Mouse (Mus musculus): ENCODE data around the gene Gm36028. TPM values are rescaled to one million over a fixed set of nuclear protein-coding genes. Genes with fewer than 3 reads are reported as not detected.
A peak's percentile ranks its signal among the peaks of the same experiment; 100 is the strongest.

Gene Gm36028
- polyA plus RNA-seq, 1 experiment from 2014 or later: 0.24 TPM

DNA sequence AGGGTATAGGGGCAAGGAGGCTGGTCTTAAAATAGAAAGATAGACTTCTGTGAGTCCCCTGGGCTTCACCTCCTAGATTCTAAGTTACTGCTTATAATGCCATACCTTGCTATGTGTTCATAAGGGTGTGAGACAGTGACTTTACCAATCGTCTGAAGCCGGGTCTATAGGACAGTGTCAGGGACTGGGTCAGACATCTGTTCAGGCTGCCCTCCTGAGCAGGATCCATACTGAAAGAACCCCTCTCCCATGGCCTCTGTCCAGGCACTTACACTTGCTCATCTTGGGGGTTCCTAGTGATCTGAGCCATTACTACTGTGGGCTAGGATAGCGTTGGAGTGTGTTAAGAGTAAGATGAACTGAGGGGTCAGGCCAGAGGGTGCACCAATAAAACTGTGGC lies 34.7 kb downstream of the Gm36028 start:
- H3K4me2 ChIP-seq (replicated peaks): no peak overlapping the region
- 0 out of 2 replicates have a peak, but pooled peaks have one; percentile 52 for ATAC-seq (ENCODE audit: insufficient number of reproducible peaks, insufficient read depth, low FRiP score, low TSS enrichment)
- H3K27ac ChIP-seq: no peak overlapping the region
- H3K4me1 ChIP-seq: no peaks in the 10 kb centered on the region
- no peak overlapping the region for H3K9ac ChIP-seq
- no peaks in the 10 kb centered on the region for H3K9me3 ChIP-seq
- WGBS: 95% methylated on average over 3 of the region's 3 CpGs
- H3K36me3 ChIP-seq: peaks cover 95% of the 10 kb centered on the region
- H3K27me3 ChIP-seq: no peaks in the 10 kb centered on the region
- H3K4me3 ChIP-seq: no peak overlapping the region

DNA sequence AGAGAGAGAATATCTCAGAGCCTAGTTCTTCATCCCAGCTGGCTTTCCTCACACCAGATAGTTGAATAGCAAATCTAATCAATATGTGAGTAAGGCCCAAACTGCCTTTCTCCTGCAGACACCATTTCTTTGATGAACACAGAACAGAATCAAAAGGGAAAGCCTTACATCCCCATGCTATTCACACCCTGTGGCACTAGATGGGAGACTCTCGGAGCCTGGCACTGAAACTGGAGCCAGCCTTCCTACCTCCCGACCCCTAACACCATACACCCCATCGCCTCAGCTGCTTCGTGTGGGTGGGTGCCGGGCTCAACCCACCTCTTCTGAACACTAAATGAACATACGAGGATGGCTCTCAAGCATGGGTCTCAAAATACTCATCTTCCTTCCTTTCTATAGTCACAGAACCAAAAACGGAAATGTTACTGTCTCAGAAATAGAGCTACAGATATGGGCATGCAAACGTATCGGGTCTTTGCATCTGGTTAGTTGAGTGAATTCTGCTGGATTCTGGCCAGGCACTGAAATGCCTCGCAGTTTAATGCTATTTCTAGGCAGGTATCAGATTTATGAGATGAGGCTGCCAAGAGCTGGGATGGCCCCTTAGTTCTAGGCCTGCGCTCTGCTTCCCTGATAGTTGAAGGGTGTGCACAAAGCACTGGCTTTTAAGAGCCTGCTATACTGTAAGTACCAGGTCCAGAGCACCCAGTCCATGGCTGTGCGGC lies 36.0 kb downstream of the Gm36028 start:
- Histone ChIP-seq H3K27ac (no peak overlapping the region), H3K4me3 (no peak overlapping the region), H3K27me3 (no peaks in the 10 kb centered on the region), H3K4me1 (no peaks in the 10 kb centered on the region), H3K9ac (no peak overlapping the region), H3K4me2 (replicated peaks) (no peak overlapping the region), H3K9me3 (no peaks in the 10 kb centered on the region), H3K36me3 (peaks cover 94% of the 10 kb centered on the region)
- 92% methylated on average over 12 of the region's 12 CpGs for WGBS
- no peak for ATAC-seq (ENCODE audit: insufficient number of reproducible peaks, insufficient read depth, low FRiP score, low TSS enrichment)

DNA sequence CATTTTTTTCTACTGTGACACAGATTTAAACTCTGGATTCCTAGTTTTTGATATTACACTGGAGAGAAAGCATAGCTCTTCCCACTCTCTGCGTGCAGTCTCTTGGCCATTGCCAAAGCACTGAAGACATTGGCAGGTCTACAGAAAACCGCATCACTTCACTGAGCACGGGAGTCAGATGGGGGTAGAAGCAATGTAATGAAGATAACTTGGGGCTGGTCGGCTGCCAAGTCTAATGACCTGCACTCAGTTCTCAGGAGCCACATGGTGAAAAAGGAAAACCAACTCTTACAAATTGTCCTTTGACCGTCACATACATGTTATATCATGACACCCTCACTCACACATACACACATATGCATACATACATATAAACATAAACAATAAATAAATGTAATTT lies 37.0 kb downstream of the Gm36028 start:
- H3K4me3 ChIP-seq: no peak overlapping the region
- WGBS: 86% methylated on average over 5 of the region's 5 CpGs
- no peaks in the 10 kb centered on the region for H3K4me1 ChIP-seq
- no peak overlapping the region for H3K9ac ChIP-seq
- H3K9me3 ChIP-seq: no peaks in the 10 kb centered on the region
- no peak for ATAC-seq (ENCODE audit: insufficient number of reproducible peaks, insufficient read depth, low FRiP score, low TSS enrichment)
- H3K4me2 ChIP-seq (replicated peaks): no peak overlapping the region
- H3K27ac ChIP-seq: no peak overlapping the region
- no peaks in the 10 kb centered on the region for H3K27me3 ChIP-seq
- peaks cover 92% of the 10 kb centered on the region for H3K36me3 ChIP-seq

DNA sequence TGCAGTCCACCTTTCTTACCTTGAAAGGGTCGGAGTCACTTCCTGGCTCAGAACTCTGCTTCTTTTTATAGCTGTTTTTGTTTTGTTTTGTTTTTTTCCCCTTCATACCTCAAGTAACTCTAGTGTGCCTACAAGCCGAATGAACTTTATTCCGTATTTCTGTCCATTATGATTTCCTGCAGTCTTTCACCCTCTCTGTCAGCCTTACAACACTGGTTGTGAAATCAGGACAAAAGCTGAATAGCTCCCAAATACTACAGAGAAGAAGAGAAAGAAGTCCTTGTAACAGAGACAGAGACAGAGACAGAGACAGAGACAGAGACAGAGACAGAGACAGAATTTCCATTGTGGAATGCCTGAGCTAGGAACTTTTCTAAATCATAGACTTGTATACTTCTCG lies 43.0 kb downstream of the Gm36028 start:
- no peak overlapping the region for H3K4me2 ChIP-seq (replicated peaks)
- WGBS: 95% methylated on average over 4 of the region's 4 CpGs
- ATAC-seq (ENCODE audit: insufficient number of reproducible peaks, insufficient read depth, low FRiP score, low TSS enrichment): no peak
- H3K9me3 ChIP-seq: no peaks in the 10 kb centered on the region
- no peak overlapping the region for H3K27ac ChIP-seq
- H3K9ac ChIP-seq: no peak overlapping the region
- no peak overlapping the region for H3K4me3 ChIP-seq
- H3K4me1 ChIP-seq: peaks cover 19% of the 10 kb centered on the region
- peaks cover 67% of the 10 kb centered on the region for H3K36me3 ChIP-seq
- H3K27me3 ChIP-seq: no peaks in the 10 kb centered on the region

DNA sequence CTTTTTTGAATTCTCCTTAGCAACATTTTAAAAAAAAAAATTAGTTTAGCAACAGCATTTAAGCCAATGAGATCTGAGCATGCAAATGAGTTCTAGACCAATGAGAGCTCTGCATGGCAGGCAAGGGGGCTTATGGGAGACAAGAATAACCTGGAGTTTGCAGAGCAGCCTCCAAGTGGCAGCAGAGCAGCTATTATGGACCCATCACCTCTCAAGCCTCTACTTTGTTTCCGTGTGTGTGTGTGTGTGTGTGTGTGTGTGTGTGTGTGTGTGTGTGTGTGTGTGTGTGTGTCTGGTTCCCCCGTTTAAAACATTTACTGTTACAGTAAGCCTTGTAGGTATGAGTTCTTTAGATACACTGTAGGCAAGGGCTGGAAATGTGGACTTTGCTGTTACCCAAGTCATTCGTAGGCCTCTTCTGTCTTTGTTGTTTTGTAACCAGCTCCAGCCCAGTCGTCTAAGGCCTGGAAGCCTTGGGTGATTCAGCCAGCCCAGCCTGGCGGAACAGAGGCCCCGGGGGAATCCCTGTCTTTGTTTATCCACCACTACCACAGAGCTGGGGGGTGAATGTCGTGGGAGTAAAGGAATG lies 46.5 kb downstream of the Gm36028 start:
- 18% methylated on average over 7 of the region's 7 CpGs for WGBS
- Histone ChIP-seq H3K9ac (no peak overlapping the region), H3K4me1 (peaks cover 33% of the 10 kb centered on the region), H3K36me3 (peaks cover 51% of the 10 kb centered on the region), H3K27me3 (no peaks in the 10 kb centered on the region), H3K4me2 (replicated peaks) (peak overlapping the region; percentile 18; the same call in 1 of the 2 replicates), H3K9me3 (no peaks in the 10 kb centered on the region), H3K27ac (peak overlapping the region; percentile 86), H3K4me3 (no peak overlapping the region)
- ATAC-seq (ENCODE audit: insufficient number of reproducible peaks, insufficient read depth, low FRiP score, low TSS enrichment): peak; percentile 89

DNA sequence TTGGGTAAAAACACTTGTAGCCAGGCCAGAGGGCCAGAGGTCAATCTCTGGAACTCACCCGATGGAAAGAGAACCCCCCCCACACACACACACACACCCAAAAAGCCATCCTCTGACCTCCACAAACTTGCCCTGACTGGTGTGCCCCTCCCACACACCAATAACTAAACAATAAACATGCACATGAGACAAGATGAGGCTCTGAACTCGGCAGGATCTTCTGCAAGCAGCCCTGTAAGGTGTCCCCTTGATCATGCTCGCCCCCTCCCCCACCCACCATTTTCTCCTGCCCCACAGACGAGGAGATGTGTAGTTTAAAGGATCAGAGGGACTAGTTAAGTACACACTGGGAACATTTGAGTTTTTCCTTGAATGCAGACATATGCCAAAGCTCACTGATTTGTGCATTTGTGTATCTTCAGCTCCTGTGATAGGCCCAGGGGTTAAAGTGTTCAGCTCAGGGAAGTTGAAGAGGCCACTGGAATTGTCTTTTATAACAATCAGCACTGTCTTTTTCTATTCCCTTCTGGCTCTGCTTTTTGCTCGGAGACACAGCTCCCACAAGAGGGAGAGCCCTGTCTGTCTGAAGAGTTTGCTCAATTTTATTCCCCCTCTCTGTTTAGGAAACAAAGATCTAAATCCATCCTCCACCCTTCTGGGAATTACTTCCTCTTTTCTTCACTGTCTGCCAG lies 47.1 kb downstream of the Gm36028 start:
- no peak overlapping the region for H3K9ac ChIP-seq
- H3K36me3 ChIP-seq: peaks cover 45% of the 10 kb centered on the region
- H3K9me3 ChIP-seq: no peaks in the 10 kb centered on the region
- no peaks in the 10 kb centered on the region for H3K27me3 ChIP-seq
- H3K4me1 ChIP-seq: peaks cover 39% of the 10 kb centered on the region
- 31% methylated on average over 5 of the region's 5 CpGs for WGBS
- peak overlapping the region; percentile 26; the same call in 1 of the 2 replicates for H3K4me2 ChIP-seq (replicated peaks)
- H3K4me3 ChIP-seq: no peak overlapping the region
- peak overlapping the region; percentile 86 for H3K27ac ChIP-seq
- no peak for ATAC-seq (ENCODE audit: insufficient number of reproducible peaks, insufficient read depth, low FRiP score, low TSS enrichment)

DNA sequence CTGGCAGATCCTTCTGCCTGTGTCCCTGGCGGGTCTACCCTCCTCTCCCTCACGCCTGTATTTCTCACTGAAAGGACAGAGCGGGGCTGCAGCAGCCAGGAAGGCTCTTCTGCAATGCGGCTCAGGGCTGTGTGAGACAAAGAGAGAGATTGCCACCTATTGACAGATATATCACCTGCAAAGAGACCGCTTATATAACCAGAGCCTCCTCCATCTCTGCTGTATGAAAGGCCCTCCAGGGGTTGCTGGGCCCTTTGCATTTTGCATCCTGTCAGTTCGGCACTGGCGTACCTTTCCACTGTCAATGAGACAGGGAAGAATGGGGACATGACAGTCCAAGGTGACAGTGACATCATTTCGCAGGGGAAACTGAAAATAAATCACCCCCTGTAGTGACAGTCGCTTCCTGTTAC lies 48.5 kb downstream of the Gm36028 start:
- Histone ChIP-seq H3K36me3 (peaks cover 36% of the 10 kb centered on the region), H3K4me3 (no peak overlapping the region), H3K27me3 (no peaks in the 10 kb centered on the region), H3K27ac (0 out of 2 replicates have a peak overlapping the region, but pooled peaks have one; percentile 4), H3K4me1 (peaks cover 48% of the 10 kb centered on the region), H3K9ac (no peak overlapping the region), H3K9me3 (no peaks in the 10 kb centered on the region), H3K4me2 (replicated peaks) (no peak overlapping the region)
- WGBS: 64% methylated on average over 9 of the region's 9 CpGs
- no peak for ATAC-seq (ENCODE audit: insufficient number of reproducible peaks, insufficient read depth, low FRiP score, low TSS enrichment)

DNA sequence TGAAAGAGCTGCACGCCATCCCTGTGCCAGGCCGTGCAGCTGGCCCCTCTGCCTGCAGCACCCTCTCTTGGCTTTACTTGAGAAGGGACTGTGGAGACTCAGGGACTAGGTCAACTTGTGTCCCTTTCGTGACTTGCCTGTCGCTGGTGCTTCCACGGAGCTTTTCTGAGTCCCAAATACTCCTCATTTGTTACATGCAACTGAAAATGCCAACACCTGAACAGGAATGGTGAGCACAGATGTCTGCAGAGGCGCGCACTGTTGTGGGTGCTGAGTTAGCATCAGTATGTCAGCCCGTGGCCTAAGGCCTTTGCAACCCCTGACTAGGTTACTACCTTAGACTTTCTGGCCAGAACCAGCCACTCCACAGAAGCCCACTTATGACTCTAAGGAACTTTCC lies 49.1 kb downstream of the Gm36028 start:
- peaks cover 54% of the 10 kb centered on the region for H3K4me1 ChIP-seq
- H3K27ac ChIP-seq: no peak overlapping the region
- H3K4me2 ChIP-seq (replicated peaks): no peak overlapping the region
- no peaks in the 10 kb centered on the region for H3K9me3 ChIP-seq
- no peaks in the 10 kb centered on the region for H3K27me3 ChIP-seq
- no peak overlapping the region for H3K4me3 ChIP-seq
- WGBS: 88% methylated on average over 8 of the region's 8 CpGs
- ATAC-seq (ENCODE audit: insufficient number of reproducible peaks, insufficient read depth, low FRiP score, low TSS enrichment): no peak
- H3K36me3 ChIP-seq: peaks cover 34% of the 10 kb centered on the region
- H3K9ac ChIP-seq: no peak overlapping the region

DNA sequence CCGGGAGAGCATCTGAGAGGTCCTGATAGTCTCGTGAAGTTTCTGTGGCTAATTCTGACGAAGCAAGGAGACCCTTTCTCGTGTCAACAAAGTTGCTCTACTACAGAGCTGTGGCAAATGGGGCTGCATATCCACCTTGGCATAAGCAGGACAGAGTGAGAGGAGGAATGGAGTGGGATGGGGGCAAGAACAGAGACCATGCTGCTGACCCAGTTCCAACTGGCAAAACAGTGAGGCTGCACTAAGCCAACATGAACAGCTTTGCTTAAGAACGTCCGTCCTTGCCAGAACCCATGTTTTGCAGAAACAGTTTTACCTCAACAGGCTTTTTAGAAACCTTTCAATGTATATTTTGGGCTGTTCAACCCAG lies 51.3 kb downstream of the Gm36028 start:
- no peak overlapping the region for H3K4me3 ChIP-seq
- H3K9me3 ChIP-seq: no peaks in the 10 kb centered on the region
- ATAC-seq (ENCODE audit: insufficient number of reproducible peaks, insufficient read depth, low FRiP score, low TSS enrichment): no peak
- H3K27ac ChIP-seq: peak overlapping the region; percentile 83
- H3K4me1 ChIP-seq: peaks cover 68% of the 10 kb centered on the region
- H3K4me2 ChIP-seq (replicated peaks): 0 out of 2 replicates have a peak overlapping the region, but pooled peaks have one; percentile 7
- WGBS: 71% methylated on average over 6 of the region's 6 CpGs
- H3K36me3 ChIP-seq: peaks cover 28% of the 10 kb centered on the region
- H3K9ac ChIP-seq: no peak overlapping the region
- no peaks in the 10 kb centered on the region for H3K27me3 ChIP-seq

DNA sequence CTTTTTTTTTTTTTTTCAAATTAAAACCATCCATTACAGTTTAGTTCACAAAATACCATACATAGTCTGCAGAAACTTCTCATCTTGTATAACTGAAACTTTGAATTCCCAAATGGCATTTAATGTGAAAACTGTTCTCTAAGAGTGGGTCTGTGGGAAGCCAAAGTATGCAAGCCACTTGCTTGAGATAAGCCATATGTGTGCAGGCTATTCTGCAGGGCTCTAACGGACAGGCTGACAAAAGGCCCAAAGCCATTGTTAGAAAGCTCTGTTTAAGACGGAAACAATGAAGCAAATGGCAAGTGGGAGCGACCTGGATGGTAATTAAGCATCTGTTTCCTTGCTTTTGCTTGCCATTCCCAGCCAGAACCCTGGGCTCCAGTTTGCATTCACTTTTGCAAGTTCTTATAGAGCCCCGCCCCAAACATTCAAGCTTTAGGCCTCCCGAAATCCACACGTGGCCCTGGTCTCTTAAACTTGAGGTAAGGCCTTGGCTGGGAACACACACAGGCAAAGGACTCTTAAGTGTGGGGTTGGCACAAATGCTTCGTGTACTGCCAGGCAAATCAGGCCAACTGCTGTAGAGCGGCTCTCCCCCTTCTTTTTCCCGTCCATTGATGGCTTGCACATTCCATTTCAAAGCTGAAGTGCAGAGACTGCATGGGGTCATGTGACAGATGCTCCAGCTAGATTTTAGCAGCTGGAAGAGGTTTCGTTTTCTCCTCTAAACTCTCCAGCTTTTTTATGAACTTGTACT lies 51.9 kb downstream of the Gm36028 start:
- no peak overlapping the region for H3K4me3 ChIP-seq
- 0 out of 2 replicates have a peak overlapping the region, but pooled peaks have one; percentile 7 for H3K4me2 ChIP-seq (replicated peaks)
- peaks cover 33% of the 10 kb centered on the region for H3K36me3 ChIP-seq
- H3K9ac ChIP-seq: no peak overlapping the region
- H3K27ac ChIP-seq: peak overlapping the region; percentile 83
- no peaks in the 10 kb centered on the region for H3K27me3 ChIP-seq
- H3K9me3 ChIP-seq: no peaks in the 10 kb centered on the region
- 46% methylated on average over 10 of the region's 10 CpGs for WGBS
- H3K4me1 ChIP-seq: peaks cover 62% of the 10 kb centered on the region
- no peak for ATAC-seq (ENCODE audit: insufficient number of reproducible peaks, insufficient read depth, low FRiP score, low TSS enrichment)

DNA sequence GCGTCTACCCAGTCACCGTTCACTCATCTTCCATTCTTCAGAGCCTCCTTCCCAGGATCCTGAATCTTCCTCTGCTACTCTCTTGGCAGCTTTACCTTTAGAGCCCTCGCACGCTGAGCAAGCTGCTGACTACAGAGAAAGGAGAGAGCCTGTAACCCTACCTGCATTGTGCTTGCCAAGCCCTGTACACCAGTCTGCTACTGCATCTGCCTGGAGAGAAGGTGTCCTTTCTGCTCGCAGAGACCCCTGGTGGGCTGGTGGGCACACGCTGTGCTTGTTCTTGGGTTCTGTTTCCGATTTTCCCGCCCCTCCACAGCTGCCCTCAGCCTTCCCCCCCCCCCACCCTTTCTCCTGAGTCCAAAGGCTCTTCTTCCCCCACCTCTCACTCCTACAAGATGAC lies 53.7 kb downstream of the Gm36028 start:
- Histone ChIP-seq H3K4me3 (no peak overlapping the region), H3K4me1 (peaks cover 52% of the 10 kb centered on the region), H3K9me3 (no peaks in the 10 kb centered on the region), H3K27ac (peak overlapping the region; percentile 74), H3K36me3 (peaks cover 47% of the 10 kb centered on the region), H3K4me2 (replicated peaks) (no peak overlapping the region), H3K9ac (0 out of 2 replicates have a peak overlapping the region, but pooled peaks have one; percentile 4), H3K27me3 (no peaks in the 10 kb centered on the region)
- ATAC-seq (ENCODE audit: insufficient number of reproducible peaks, insufficient read depth, low FRiP score, low TSS enrichment): no peak; the same call in 1 of the 2 replicates
- WGBS: 72% methylated on average over 6 of the region's 8 CpGs
